Mouse (Mus musculus) bone marrow macrophage, adult 2 months (primary cell): Measurements from ENCODE around the gene Kif3c.

ENCODE experiments used
- CTCF ChIP-seq: IDR thresholded peaks from 2 replicates; pipeline ENCODE4 v1.5.1; 2012; ENCODE audit warnings: low read depth, mild to moderate bottlenecking, low read length, moderate library complexity
- POLR2A ChIP-seq: IDR thresholded peaks from 2 replicates; pipeline ENCODE4 v1.6.1; 2012; ENCODE audit warnings: mild to moderate bottlenecking, low read depth, low read length, borderline replicate concordance

DNA sequence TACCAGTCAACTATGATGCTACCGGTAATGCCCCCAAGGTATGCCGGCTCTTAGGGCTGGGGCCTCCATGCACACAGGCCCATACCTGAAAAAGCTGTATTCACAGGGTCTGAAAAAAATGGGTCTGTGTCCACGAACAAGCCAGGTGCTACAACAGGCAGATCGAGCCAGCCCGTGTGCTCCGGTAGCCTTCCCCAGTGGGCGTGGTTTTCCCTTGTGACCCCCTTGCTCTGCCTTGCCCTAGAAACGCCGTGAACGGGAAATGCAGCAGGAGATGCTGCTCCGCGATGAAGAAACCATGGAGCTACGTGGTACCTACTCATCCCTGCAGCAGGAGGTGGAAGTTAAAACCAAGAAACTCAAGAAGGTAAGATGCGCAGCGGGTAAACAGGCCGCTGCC, 23.0 kb downstream of the Kif3c start:
- no peak for TF ChIP-seq POLR2A
- no peak for TF ChIP-seq CTCF
